Mouse (Mus musculus) spleen, adult 10 weeks (tissue): ENCODE measurements around the gene Gm10697. TPM values are rescaled to one million over a fixed set of nuclear protein-coding genes. Genes with fewer than 3 reads are reported as not detected.

Source experiments
- polyA plus RNA-seq: library from polyadenylated mRNA; stranded (reverse); fragments of 350-450 nt; fragmentation: Illumina TruSeq; extraction: RNeasy Lipid Tissue Mini Kit (QIAGEN cat#74804); gene quantifications from one replicate; pipeline ENCODE4 v1.2.3, GENCODE M21; 2015; ENCODE audit warnings: low replicate concordance; ENCODE audit not compliant: insufficient read depth

Gene Gm10697
- polyA plus RNA-seq: not detected

GRCm38 (mm10) chr3:94072544-94072943, at the start of gene Gm10697:
Gm10697 (minus strand) TSS chr3:94072644.

GRCm38 (mm10) chr3:94054785-94055184, 17.7 kb downstream of the Gm10697 start, which contains the start of gene Gm9125:
Gm9125 (minus strand) TSS chr3:94054885.

Other genes starting within 250 kb of the Gm10697 start
- not detected for gene Tdpoz3, start 246.6 kb downstream of the Gm10697 start, polyA plus RNA-seq
- gene Gm9117, start 129.1 kb downstream of the Gm10697 start, polyA plus RNA-seq: not detected
- not detected for gene Tdpoz5, start 111.3 kb downstream of the Gm10697 start, polyA plus RNA-seq
- gene Gm9125, start 17.8 kb downstream of the Gm10697 start, polyA plus RNA-seq: not detected
- gene Gm10696, start 105.5 kb upstream of the Gm10697 start, polyA plus RNA-seq: not detected
- not detected for gene Gm5286, start 124.1 kb upstream of the Gm10697 start, polyA plus RNA-seq
- gene Gm4778, start 191.4 kb upstream of the Gm10697 start, polyA plus RNA-seq: not detected
- 6.1 TPM for gene Them4, start 237.4 kb upstream of the Gm10697 start, polyA plus RNA-seq